Mouse (Mus musculus) heart, adult 2 months (tissue): ENCODE measurements around the gene Uqcr10.

Source experiments
- CTCF ChIP-seq: fragments of 200-600 bp; IDR thresholded peaks from 2 replicates; pipeline ENCODE4 v1.8.1; 2022; ENCODE audit warnings: antibody characterized with exemption, mild to moderate bottlenecking, moderate library complexity
- EP300 ChIP-seq: fragments of 200-500 bp; IDR thresholded peaks from 2 replicates; pipeline ENCODE4 v1.6.1; 2011; ENCODE audit warnings: low read depth, low read length, control low read depth; ENCODE audit not compliant: insufficient read depth
- POLR2A ChIP-seq: fragments of 200-500 bp; IDR thresholded peaks from 2 replicates; pipeline ENCODE4 v1.6.1; 2011; ENCODE audit warnings: mild to moderate bottlenecking, low read depth, low read length, control low read depth; ENCODE audit not compliant: insufficient read depth

DNA sequence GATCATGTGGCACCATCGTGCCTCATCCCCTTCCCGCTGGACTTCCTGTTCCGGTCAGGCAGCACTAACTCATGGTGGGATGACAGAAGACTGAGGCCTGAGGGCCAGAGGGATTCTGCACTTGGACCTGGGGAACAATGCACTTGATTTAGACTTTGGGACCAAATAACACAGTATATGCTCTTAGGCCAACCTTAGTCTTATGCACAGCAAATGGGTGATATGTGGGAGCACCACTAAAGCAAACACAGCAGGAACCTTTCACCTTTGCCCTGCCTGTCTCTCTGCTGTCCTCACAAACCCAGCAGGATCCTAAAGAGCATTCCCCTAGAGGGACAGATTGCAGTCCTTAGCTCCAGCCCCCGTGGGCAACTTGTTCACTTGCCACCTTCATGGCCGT is 36.6 kb upstream of the Uqcr10 start:
- TF ChIP-seq CTCF (no peak), POLR2A (no peak), EP300 (no peak)
